Mouse (Mus musculus): Measurements from ENCODE around the gene Kctd19.

The Kctd19 gene

DNA sequence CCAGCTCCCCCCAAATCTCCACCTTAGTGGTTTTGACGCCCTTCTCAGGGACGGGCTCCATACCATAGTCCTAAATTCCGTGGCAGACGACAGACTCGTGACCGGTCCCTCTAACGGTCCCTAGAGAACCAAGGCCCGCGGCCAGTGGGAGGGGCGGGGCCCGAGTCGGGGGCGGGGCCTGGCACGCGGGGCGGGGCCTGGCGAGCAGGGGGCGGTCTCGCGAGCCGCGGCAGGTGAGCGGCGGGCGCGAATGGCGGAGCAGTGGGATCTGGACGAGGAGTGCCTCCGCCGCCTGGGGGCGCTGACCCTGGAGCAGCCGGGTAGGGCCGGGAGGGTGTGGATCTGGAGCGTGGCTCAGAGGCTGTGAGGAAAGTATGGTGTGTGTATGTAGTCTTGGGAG, at the start of gene Kctd19, which contains the start of gene Lrrc36:
Kctd19 (minus strand) TSS at position 112 of the 400 bp plus-strand sequence.
Lrrc36 (plus strand) TSS at position 181 of the 400 bp plus-strand sequence.
- DNase-seq = peak in 1 of 2 experiments; percentile 9

- no peak for DNase-seq
These were observed 47.9 kb upstream of the Kctd19 start for GRCm38 (mm10) chr8:105461085-105461803.

DNA sequence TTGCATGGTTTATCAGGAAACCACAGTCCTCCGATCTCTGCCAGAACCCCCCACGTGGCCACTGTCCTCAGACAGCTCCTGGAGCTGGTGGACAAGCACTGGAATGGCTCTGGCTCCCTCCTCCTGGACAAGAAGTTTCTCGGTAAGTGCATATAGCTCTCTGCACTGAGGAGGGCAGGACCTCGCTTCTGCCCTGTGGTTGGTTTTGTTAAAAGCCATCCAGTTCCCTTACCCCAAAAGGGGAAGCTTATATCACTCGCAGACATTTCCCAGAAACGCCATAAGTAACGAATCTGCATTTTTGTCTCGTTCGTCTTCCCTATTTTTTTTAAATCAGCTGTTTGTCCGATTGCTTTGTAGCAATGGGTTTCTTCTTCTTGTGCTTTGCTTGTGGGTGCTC, 41.9 kb upstream of the Kctd19 start:
- no peak for DNase-seq

DNA sequence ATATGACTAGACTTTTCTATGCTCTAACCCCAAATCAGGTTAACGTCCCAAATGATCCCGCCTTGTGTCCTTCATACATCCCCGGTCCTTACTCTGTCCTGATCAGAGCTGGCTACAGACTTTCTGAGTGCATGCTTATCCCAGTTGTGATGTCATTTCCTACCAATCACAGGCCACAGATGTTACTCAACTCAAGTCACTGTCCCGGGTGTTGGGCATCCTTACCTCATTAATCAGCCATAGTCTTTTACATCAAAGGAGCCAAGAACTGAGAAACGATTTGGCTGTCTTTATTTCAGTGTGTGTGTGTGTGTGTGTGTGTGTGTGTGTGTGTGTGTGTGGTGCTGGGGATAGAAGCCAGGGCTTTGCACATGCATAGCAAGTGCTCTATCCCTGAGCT, 40.8 kb upstream of the Kctd19 start:
- DNase-seq = no peak

DNA sequence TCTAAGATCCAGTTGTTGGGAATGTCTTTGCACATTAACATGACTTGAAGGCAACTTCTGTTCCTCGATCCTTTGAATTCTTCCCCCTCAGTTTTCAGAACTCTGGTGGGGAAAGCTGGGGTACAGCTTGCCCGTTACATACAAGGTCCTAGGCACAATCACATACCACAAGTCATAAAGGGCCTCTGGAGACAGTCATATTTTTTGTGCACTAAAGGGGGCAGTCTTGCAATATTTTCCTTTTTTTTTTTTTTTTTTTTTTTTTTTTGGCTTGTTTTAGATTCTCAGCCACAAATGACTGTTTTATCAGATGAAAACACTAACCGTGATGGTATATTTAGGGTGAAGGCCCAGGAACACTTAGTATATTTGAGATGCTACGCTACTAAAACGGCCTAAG, 40.0 kb upstream of the Kctd19 start:
- no peak for DNase-seq

GRCm38 (mm10) chr8:105451903-105452603, 38.8 kb upstream of the Kctd19 start:
- DNase-seq = no peak

DNA sequence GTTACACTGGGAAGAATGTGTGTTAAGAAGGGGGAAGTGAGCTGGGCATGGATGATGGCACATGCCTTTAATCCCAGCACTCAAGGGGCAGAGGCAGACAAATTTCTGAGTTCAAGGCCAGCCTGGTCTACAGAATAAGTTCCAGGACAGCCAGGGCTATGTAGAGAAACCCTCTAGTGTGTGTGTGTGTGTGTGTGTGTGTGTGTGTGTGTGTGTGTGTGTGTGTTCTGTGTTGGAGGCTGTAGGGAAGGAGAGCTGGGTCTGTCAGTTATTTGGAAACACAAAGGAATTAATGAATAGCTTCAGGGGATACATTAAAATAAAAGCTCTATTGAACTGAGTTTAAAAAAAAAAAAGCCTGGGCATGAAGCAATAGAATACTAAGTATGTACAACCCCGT, 37.7 kb upstream of the Kctd19 start:
- no peak for DNase-seq

DNA sequence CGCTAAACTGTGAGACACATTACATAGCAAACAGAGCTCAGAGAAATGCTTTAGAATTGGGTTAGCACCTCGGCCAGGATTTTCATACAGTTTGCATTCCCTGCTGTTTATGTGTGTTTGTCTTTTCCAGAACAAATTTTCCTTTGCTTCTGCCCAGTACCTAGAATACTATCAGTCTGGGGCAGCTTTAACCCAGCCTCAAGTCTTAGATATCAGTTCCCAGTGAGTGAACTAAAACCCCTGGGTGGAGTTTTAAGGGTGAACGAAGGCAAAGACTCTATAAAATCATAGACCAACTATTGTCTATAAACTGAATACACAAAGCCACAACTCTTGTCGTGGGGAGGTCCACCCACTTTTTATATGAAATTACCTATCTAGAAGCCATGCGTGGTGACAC, 35.3 kb upstream of the Kctd19 start:
- no peak for DNase-seq

DNA sequence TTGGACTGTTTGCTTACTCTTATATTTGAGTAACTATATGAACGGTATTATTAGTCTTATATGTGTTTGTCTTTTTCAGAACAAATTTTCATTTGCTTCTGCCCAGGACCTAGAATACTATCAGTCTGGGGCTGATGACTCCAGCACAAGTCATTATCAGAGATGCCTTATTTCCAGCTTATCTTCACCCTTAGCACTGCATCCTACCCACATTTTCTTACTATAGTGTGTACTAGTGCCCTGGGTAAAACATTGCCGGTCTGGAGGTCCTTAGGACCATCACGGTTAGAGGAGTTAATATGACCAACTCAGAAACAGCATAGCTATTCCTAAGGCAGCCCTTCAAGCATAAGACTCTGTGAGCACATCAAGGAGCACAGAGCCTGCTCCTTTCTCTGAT, 34.9 kb upstream of the Kctd19 start:
- DNase-seq = no peak

- no peak for DNase-seq
These were observed 32.8 kb upstream of the Kctd19 start for GRCm38 (mm10) chr8:105446127-105446552.

GRCm38 (mm10) chr8:105445296-105446126, 32.2 kb upstream of the Kctd19 start:
- DNase-seq = no peak

DNA sequence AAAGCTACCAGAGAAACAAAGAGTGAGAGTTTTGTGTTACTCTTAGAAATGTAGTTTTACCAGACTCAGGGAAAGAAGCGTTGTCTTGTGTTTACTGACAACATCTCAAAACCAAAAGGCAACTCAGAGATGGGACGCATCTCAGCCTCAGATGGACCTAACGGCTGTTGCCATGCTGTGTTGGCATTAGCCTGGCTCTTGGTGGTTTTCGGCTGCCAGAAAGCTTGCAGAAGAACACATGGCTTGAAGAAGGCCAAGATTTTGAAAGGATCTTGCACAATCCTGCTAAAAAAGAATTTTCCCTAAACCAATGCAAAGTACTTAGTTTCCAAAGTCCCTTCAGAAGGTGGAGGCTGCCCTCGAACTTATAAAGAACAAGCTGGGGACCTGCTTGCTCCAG, 29.4 kb upstream of the Kctd19 start:
- no peak for DNase-seq

DNA sequence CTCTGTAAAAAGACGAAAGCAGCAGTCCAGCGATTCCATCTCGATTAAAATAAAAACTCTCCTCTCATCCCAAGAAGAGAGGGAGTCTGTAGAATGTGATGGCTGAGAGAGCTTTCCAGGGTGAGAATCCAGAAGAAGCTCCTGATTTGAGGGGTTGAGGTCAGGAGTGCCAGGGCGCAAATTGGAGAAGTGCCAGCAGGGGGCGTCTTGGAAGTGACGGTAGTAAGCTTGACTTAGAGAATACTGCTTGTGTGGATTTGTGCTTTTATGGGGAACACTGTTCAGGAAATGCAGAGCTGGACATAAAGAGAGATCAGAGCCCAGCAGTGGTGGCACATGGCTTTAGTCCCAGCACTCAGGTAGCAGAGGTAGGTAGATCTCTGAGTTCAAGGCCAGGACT, 28.1 kb upstream of the Kctd19 start:
- peak in 1 of 2 experiments; percentile 37 for DNase-seq

GRCm38 (mm10) chr8:105438865-105439264, 25.6 kb upstream of the Kctd19 start:
- DNase-seq = peak in 1 of 2 experiments; percentile 15

- DNase-seq = no peak
These were observed 23.9 kb upstream of the Kctd19 start for GRCm38 (mm10) chr8:105437078-105437748.

GRCm38 (mm10) chr8:105436218-105436617, 22.9 kb upstream of the Kctd19 start:
- DNase-seq = no peak

GRCm38 (mm10) chr8:105434136-105434535, 20.8 kb upstream of the Kctd19 start:
- DNase-seq = no peak

DNA sequence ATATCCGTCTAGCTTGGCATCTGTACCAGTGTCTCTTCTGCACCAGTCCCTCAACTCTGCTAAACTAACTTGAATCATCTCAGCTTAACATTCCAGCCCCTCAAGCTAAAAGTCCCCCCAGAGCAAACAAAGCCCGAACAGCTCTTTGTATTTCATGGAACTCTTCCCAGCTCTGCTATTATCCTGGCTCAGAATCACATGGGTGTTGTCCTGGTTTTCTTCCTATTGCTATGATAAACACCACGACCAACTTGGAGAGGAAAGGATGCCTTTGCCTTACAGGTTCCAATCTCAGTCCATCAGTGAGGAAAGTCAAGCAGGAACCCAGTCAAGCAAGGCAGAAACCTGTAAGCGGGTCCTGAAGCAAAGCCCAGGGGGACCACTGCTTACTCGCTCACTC, 20.2 kb upstream of the Kctd19 start:
- no peak for DNase-seq

GRCm38 (mm10) chr8:105433021-105433420, 19.7 kb upstream of the Kctd19 start:
- DNase-seq = no peak

GRCm38 (mm10) chr8:105431743-105432515, 18.6 kb upstream of the Kctd19 start:
- DNase-seq = no peak

GRCm38 (mm10) chr8:105426878-105427277, 13.6 kb upstream of the Kctd19 start:
- no peak for DNase-seq

DNA sequence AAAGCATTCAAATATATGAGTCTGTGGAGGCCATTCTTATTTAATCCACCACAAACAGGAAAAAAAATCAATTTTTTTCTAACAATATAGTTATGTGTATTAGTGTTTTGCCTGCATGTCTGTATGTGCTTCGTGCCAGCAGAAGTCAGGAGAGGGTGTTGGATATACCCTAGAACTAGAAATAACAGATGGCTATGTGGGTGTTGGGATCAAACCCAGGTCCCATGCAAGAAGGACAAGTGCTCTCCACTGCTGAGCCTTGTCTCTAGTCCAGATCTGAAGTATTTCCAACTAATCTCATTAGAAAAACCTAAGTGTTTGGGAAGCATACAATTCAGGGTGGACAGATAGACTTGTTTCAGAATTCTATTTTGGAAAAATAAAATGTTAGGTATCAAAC, 8.7 kb upstream of the Kctd19 start:
- no peak for DNase-seq
